Mouse (Mus musculus) stomach, postnatal 0 days (tissue): ENCODE data around the gene Lypd3.

Experiments used
- CTCF ChIP-seq: IDR thresholded peaks from 2 replicates; pipeline ENCODE4 v1.5.1; 2016; ENCODE audit warnings: antibody characterized with exemption, low read depth, mild to moderate bottlenecking, moderate library complexity
- EP300 ChIP-seq: optimal IDR thresholded peaks from 2 replicates; pipeline ENCODE3; 2016; ENCODE audit warnings: antibody characterized with exemption

DNA sequence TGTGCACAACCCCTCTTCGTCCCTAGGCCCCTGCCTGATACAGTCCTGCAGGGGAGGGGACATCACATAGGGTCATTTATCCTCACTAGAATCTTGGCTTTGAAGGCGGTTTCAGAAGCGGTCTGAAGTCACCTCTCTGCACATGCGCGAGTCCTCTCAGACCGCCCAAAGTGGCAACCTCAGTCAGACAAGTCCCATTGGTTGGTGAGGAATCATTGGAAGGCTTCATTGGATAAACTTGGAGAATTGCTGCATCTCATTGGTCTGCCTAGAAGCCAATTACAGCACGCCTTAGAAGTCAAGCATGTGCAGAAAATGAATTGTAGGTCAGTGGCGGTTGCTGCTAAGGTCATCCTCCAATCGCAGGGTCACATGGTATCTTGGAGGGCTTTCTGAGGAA is 40.2 kb downstream of the Lypd3 start, which contains the start of gene Tex101:
- TF ChIP-seq CTCF (no peak), EP300 (no peak)
